ENCODE assay signal across 17 mouse cellular contexts in the genomic region with DNA sequence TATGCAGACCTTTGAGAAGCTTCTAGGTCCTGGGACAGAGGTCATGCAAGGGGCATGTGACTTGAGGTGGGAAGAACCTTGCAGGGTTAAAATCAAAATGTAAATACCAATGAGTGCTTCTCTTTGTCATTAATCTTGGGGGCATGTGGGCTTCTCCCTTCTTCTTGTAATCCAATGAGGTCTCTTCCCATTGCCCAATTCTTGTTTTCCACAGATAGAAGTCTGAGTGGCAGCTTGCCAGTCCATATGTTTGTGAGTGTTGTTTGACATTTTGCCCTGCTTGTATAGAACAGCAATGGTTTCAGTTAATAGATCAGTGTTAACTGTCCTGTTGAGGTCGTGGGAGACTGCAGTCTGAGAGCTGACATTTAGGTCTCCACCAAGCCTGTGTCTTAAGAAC.
"Had no signal": no experiment of that assay in that cellular context is flagged by ENCODE, and none has a peak within 500 bp of the region (broad histone marks: within the 10 kb centered on the region; RNA-seq: fewer than 3 reads in every experiment).

No protein-coding gene starts in this region.

- H3K27me3 ChIP-seq: liver, embryonic 13.5 days; liver, embryonic 15.5 days; megakaryocyte, embryonic 14.5 days; midbrain, embryonic 13.5 days; midbrain, embryonic 15.5 days; neural tube, embryonic 12.5 days; stomach, embryonic 15.5 days had no signal

- H3K36me3 ChIP-seq: liver, embryonic 13.5 days; liver, embryonic 15.5 days; midbrain, embryonic 13.5 days; midbrain, embryonic 15.5 days; neural tube, embryonic 12.5 days; stomach, embryonic 15.5 days had no signal

- H3K4me2 ChIP-seq: liver, embryonic 11.5 days; liver, embryonic 13.5 days; liver, embryonic 15.5 days; midbrain, embryonic 11.5 days; midbrain, embryonic 13.5 days; midbrain, embryonic 15.5 days; neural tube, embryonic 12.5 days; stomach, embryonic 15.5 days had no signal

- H3K4me3 ChIP-seq: liver, embryonic 13.5 days; liver, embryonic 15.5 days; megakaryocyte, embryonic 14.5 days; midbrain, embryonic 13.5 days; midbrain, embryonic 15.5 days; neural tube, embryonic 12.5 days; stomach, embryonic 15.5 days had no signal

- H3K9me3 ChIP-seq: liver, embryonic 13.5 days; liver, embryonic 15.5 days; stomach, embryonic 15.5 days had no signal

- H3K27ac ChIP-seq: liver, embryonic 13.5 days; liver, embryonic 15.5 days; macrophage; midbrain, embryonic 13.5 days; midbrain, embryonic 15.5 days; neural tube, embryonic 12.5 days; stomach, embryonic 15.5 days; stomach, postnatal 0 days had no signal

- H3K4me1 ChIP-seq: liver, embryonic 13.5 days; liver, embryonic 15.5 days; megakaryocyte, embryonic 14.5 days; midbrain, embryonic 13.5 days; midbrain, embryonic 15.5 days; neural tube, embryonic 12.5 days; stomach, embryonic 15.5 days had no signal

- ATAC-seq: liver, postnatal 0 days; midbrain, embryonic 13.5 days; midbrain, embryonic 15.5 days had no signal

- H3K9ac ChIP-seq: liver, embryonic 13.5 days; liver, embryonic 15.5 days; liver, postnatal 0 days; midbrain, embryonic 13.5 days; midbrain, embryonic 15.5 days; neural tube, embryonic 12.5 days; stomach, embryonic 15.5 days had no signal

- DNase-seq: liver, embryonic 13.5 days; liver, postnatal 0 days; lung, postnatal 14 days; right cerebral cortex, postnatal 14 days; thymus, adult 2 months; thymus, postnatal 25 days; thymus, postnatal 4 days had no signal
